Mouse (Mus musculus): Measurements from ENCODE around the gene Nsmce4a.

DNA sequence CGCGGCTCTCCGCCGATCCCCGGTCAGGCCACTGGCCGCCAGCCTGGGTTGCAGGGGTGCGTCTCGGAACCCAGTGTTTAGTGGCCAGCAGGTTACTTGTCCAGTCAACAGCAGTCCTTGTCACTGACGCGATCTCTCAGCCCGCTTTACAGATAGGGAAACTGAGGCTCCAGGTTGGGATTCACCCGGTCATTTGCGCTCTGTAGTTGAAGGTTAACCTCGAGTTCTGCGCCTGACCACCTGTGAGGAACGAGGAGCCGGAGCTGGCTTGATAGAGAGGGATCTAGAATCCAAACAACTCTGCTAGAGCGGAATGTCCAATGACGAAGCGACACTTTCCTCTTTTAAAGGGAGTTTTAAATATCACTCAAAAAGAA is 52.9 kb downstream of the Nsmce4a start, which contains the start of gene Ate1:
- TF ChIP-seq POU5F1 (IDR thresholded peaks at IDR 0.05; ENCODE audit: borderline replicate concordance, low read length) (no peak), CTCF (conservative IDR thresholded peaks at IDR 0.05; ENCODE audit: low read length) (no peak), NANOG (IDR thresholded peaks at IDR 0.05; ENCODE audit: borderline replicate concordance, low read length) (no peak)

All from E14TG2a.4 (cell line).